Mouse (Mus musculus): ENCODE measurements around the gene Aldh8a1.

DNA sequence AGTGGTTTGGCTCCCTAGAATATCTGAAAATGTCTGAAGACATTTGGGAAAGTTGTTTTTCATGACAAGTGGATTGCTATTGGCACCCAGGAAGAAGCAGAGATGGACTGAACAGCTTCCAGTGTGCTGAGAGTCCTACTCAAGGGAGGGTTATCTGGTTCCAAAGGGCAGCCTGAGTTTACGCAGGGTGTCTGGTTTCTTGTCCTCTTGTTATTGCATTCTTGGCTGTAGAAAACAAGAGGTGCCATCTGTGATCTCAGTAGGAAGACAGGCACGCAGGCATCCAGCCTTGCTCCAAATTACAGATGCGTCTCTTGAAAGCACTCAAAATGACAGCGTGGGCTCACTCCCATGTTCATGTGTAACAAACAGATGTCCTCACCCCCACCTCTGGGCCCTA is 63.9 kb downstream of the Aldh8a1 start:
- TF ChIP-seq CTCF (IDR thresholded peaks at IDR 0.05; ENCODE audit: low read depth, low read length) (no peak), GATA1 (IDR thresholded peaks at IDR 0.05; ENCODE audit: borderline replicate concordance, low read length) (no peak), POLR2AphosphoS5 (IDR thresholded peaks at IDR 0.05; ENCODE audit: insufficient replicate concordance, low read depth, low read length) (no peak), GATA2 (IDR thresholded peaks at IDR 0.05; ENCODE audit: borderline replicate concordance, low read depth, low read length) (no peak)
